Mouse (Mus musculus) heart, adult 2 months (tissue): ENCODE data around the gene Secisbp2l. TPM values are rescaled to one million over a fixed set of nuclear protein-coding genes. Genes with fewer than 3 reads are reported as not detected.

Source experiments
- DNase-seq, 2 experiments: peaks; one replicate each; pipeline ENCODE4 v3.0.0; 2021
- H3K27ac ChIP-seq: fragments of 200-600 bp; 2 replicates; pipeline ENCODE4 v1.8.1; 2022
- H3K27me3 ChIP-seq: fragments of 200-500 bp; 2 replicates; pipeline ENCODE4 v1.6.1; 2012; ENCODE audit warnings: mild to moderate bottlenecking, low read length, inconsistent platforms, mixed read lengths; ENCODE audit not compliant: control insufficient read depth, insufficient read depth
- H3K36me3 ChIP-seq: fragments of 200-500 bp; 2 replicates; pipeline ENCODE4 v1.6.1; 2012; ENCODE audit warnings: low read length, inconsistent platforms; ENCODE audit not compliant: control insufficient read depth, insufficient read depth
- H3K4me1 ChIP-seq: fragments of 200-500 bp; 2 replicates; pipeline ENCODE4 v1.6.1; 2011; ENCODE audit warnings: low read length; ENCODE audit not compliant: control insufficient read depth, insufficient read depth
- H3K4me3 ChIP-seq: fragments of 200-600 bp; 2 replicates; pipeline ENCODE4 v1.8.1; 2022
- H3K79me2 ChIP-seq: fragments of 200-500 bp; replicated peaks from 2 replicates; pipeline ENCODE4 v1.6.1; 2012; ENCODE audit warnings: mild to moderate bottlenecking, inconsistent platforms, low read length, moderate library complexity, mixed read lengths; ENCODE audit not compliant: control insufficient read depth, insufficient read depth
- H3K9ac ChIP-seq: fragments of 200-500 bp; 2 replicates; pipeline ENCODE4 v1.6.1; 2012; ENCODE audit warnings: low read depth, mild to moderate bottlenecking, control low read depth, inconsistent platforms, low read length, mixed read lengths
- CTCF ChIP-seq: fragments of 200-600 bp; IDR thresholded peaks from 2 replicates; pipeline ENCODE4 v1.8.1; 2022; ENCODE audit warnings: antibody characterized with exemption, mild to moderate bottlenecking, moderate library complexity
- EP300 ChIP-seq: fragments of 200-500 bp; IDR thresholded peaks from 2 replicates; pipeline ENCODE4 v1.6.1; 2011; ENCODE audit warnings: low read depth, low read length, control low read depth; ENCODE audit not compliant: insufficient read depth
- POLR2A ChIP-seq: fragments of 200-500 bp; IDR thresholded peaks from 2 replicates; pipeline ENCODE4 v1.6.1; 2011; ENCODE audit warnings: mild to moderate bottlenecking, low read depth, low read length, control low read depth; ENCODE audit not compliant: insufficient read depth
- WGBS: fragments of 180-500 bp; shearing (Covaris S2); methylation state at CpG from one replicate; pipeline ENCODE4 v1.1.7; 2018; 5-methylcytosine and 5-hydroxymethylcytosine counted together
- intact Hi-C: fragments of 180-260 bp; cut with DNase I; formaldehyde crosslinking; loops from one replicate; pipeline ENCODE4 v1.15.1; 2025
- polyA plus RNA-seq: library from polyadenylated mRNA; depleted of rRNA; stranded (reverse); fragments of >200 nt; gene quantifications from 2 replicates; pipeline ENCODE4 v1.2.3, GENCODE M21; 2012; rRNA removed
- total RNA-seq, 2 experiments: library from RNA; stranded (reverse); gene quantifications; 2 replicates each; pipeline ENCODE4 v1.2.3; 2021

Gene Secisbp2l
- total and polyA plus RNA-seq, 3 experiments = 6.9 to 28.9 (median 23.1) TPM

DNA sequence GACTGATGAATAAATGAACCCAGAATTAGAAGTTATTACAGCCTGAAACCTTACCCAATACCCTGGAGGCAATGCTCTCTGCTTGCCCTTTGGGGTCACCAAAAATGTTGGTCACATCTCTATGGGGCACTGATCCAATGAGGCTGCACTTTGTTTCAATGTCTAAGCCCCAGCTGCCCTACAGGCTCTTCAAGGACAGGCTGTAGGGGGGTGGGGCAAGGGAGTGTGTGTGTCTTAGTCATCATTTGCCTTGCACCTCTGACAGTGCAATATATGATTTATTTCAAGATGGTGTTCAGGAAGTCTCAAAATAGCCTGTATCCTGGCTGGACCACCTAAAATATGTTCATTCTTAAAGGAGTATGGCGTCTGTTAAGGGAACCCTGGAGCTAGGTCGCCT lies 81.1 kb downstream of the Secisbp2l start:
- intact Hi-C loops = no loop called here
- Histone ChIP-seq H3K27ac (no peak overlapping the region), H3K9ac (no peak overlapping the region), H3K79me2 (no peaks in the 10 kb centered on the region), H3K36me3 (no peaks in the 10 kb centered on the region), H3K4me1 (peaks cover 2% of the 10 kb centered on the region), H3K27me3 (no peaks in the 10 kb centered on the region), H3K4me3 (no peak overlapping the region)
- no peak for TF ChIP-seq CTCF
- TF ChIP-seq EP300 = no peak
- TF ChIP-seq POLR2A = no peak
- 72% methylated on average over 2 of the region's 2 CpGs for WGBS
- DNase-seq = no peak

GRCm38 (mm10) chr2:125696219-125696618 lies 86.5 kb downstream of the Secisbp2l start:
- Histone ChIP-seq H3K36me3 (no peaks in the 10 kb centered on the region), H3K27ac (peak overlapping the region; percentile 11; the same call in 1 of the 2 replicates), H3K27me3 (no peaks in the 10 kb centered on the region), H3K9ac (no peak overlapping the region), H3K4me1 (peaks cover 5% of the 10 kb centered on the region), H3K79me2 (no peaks in the 10 kb centered on the region), H3K4me3 (no peak overlapping the region)
- peak; percentile 40 to 47 for DNase-seq
- 40% methylated on average over 2 of the region's 2 CpGs for WGBS
- no peak for TF ChIP-seq CTCF
- TF ChIP-seq POLR2A = no peak
- no peak for TF ChIP-seq EP300
- intact Hi-C loops = no loop called here

- TF ChIP-seq POLR2A (no peak), EP300 (no peak), CTCF (no peak)
- no peak overlapping the region for H3K9ac ChIP-seq
- DNase-seq = no peak
- H3K4me3 ChIP-seq = no peak overlapping the region
- no peaks in the 10 kb centered on the region for H3K27me3 ChIP-seq
- intact Hi-C loops = no loop called here
- peaks cover 5% of the 10 kb centered on the region for H3K4me1 ChIP-seq
- no peaks in the 10 kb centered on the region for H3K79me2 ChIP-seq
- 89% methylated on average over 2 of the region's 2 CpGs for WGBS
- no peaks in the 10 kb centered on the region for H3K36me3 ChIP-seq
- H3K27ac ChIP-seq = no peak overlapping the region
These were observed 87.9 kb downstream of the Secisbp2l start for GRCm38 (mm10) chr2:125694798-125695197.

DNA sequence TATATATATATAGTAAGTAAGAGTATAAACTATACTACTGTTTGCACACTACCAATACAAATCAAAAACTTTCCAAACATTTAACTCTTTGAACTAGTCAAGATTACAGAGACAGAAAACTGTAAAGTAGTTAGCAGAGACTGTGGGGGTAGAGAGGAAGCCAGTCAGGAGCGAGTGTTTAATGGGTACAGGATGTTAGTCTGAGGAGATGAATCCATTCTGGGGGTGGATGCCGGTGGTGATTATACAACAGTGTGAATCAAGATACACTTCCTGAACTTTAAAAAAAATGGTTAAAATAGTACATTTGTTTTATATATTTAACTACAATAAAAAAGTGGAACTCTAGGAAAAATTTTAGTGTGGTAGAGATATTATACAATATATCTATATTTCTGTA lies 90.7 kb downstream of the Secisbp2l start:
- intact Hi-C loops = no loop called here
- no peak for DNase-seq
- no peaks in the 10 kb centered on the region for H3K27me3 ChIP-seq
- no peaks in the 10 kb centered on the region for H3K79me2 ChIP-seq
- no peak for TF ChIP-seq POLR2A
- no peak for TF ChIP-seq CTCF
- no peak for TF ChIP-seq EP300
- H3K36me3 ChIP-seq = no peaks in the 10 kb centered on the region
- no peak overlapping the region for H3K27ac ChIP-seq
- peaks cover 5% of the 10 kb centered on the region for H3K4me1 ChIP-seq
- no peak overlapping the region for H3K4me3 ChIP-seq
- no peak overlapping the region for H3K9ac ChIP-seq
- WGBS = 30% methylated on average over 2 of the region's 2 CpGs

Other genes starting within 250 kb of the Secisbp2l start
- gene Cep152, start 157.8 kb downstream of the Secisbp2l start, total RNA-seq = 1 to 10 TPM; 1.4 TPM
- gene Cep152, start 157.8 kb downstream of the Secisbp2l start, polyA plus RNA-seq = 0.51 and 1.2 TPM in 2 replicates
- 10 to 100 TPM; 44.3 to 45.7 TPM for gene Eid1, start 109.8 kb downstream of the Secisbp2l start, total RNA-seq
- 12.6 and 16.0 TPM in 2 replicates for gene Eid1, start 109.8 kb downstream of the Secisbp2l start, polyA plus RNA-seq
- under 1 TPM; 0.44 to 0.77 TPM for gene Shc4, start 58.7 kb downstream of the Secisbp2l start, total RNA-seq
- 0.31 and 0.38 TPM in 2 replicates for gene Shc4, start 58.7 kb downstream of the Secisbp2l start, polyA plus RNA-seq
- gene Galk2, start 76.2 kb upstream of the Secisbp2l start, total RNA-seq = 10 to 100 TPM; 10.1 TPM
- gene Galk2, start 76.2 kb upstream of the Secisbp2l start, polyA plus RNA-seq = 8.9 and 10.6 TPM in 2 replicates
- gene Cops2, start 76.3 kb upstream of the Secisbp2l start, total RNA-seq = 10 to 100 TPM; 83.9 to 85.4 TPM
- gene Cops2, start 76.3 kb upstream of the Secisbp2l start, polyA plus RNA-seq = 10.3 and 29.0 TPM in 2 replicates